Mouse (Mus musculus): ENCODE measurements around the gene Cep104. TPM values are rescaled to one million over a fixed set of nuclear protein-coding genes. Genes with fewer than 3 reads are reported as not detected.

Gene Cep104
- polyA plus RNA-seq, 1 experiment, result 19.1 TPM

DNA sequence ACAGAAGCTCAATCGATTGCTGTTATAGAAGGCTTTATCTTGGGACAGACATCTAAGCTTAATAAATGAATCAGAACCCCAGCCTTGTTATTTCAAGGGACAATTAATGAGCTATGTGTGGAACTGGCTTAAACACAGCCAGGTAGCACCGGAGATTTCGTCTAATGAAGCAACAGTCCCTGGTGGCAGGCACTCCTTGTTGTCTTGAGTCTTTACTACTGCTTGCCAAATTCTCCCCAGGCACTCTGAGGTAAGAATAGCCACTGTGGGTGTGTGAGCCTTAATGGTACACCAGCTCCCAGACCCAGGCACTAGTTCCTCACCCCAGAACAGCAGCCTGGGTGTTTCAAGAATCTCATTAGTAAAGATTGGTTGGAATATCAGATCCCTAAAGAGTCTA, 76.4 kb downstream of the Cep104 start:
- TF ChIP-seq POLR2A (IDR thresholded peaks at IDR 0.05; ENCODE audit: borderline replicate concordance, extremely low read depth, insufficient read depth, insufficient read length, poor library complexity, severe bottlenecking) (no peak), CTCF (IDR thresholded peaks at IDR 0.05; ENCODE audit: borderline replicate concordance, extremely low read depth, insufficient read depth, insufficient read length) (no peak)
- DNase-seq (ENCODE audit: low read depth), result no peak

DNA sequence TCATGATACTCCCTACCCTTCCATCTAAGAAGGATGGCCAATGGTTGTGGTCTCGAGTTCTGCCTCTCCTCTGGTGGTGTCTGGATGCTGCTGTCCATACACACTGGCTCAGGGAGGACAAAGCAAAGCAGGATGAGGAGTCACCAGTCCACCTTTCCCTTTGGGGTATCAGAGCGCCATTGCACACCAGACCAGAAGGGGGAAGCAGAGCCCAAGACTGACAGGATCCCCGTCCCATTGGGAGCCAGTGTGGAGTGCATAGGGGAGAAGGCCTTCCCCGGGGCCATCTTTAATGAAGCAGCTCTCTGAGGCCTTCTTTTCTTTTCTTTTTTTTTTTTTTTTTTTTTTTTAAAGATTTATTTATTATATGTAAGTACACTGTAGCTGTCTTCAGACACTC, 78.1 kb downstream of the Cep104 start:
- TF ChIP-seq POLR2A (IDR thresholded peaks at IDR 0.05; ENCODE audit: borderline replicate concordance, extremely low read depth, insufficient read depth, insufficient read length, poor library complexity, severe bottlenecking) (no peak), CTCF (IDR thresholded peaks at IDR 0.05; ENCODE audit: borderline replicate concordance, extremely low read depth, insufficient read depth, insufficient read length) (peak; percentile 40; the same call in 1 of the 2 replicates)
- DNase-seq (ENCODE audit: low read depth), result no peak

DNA sequence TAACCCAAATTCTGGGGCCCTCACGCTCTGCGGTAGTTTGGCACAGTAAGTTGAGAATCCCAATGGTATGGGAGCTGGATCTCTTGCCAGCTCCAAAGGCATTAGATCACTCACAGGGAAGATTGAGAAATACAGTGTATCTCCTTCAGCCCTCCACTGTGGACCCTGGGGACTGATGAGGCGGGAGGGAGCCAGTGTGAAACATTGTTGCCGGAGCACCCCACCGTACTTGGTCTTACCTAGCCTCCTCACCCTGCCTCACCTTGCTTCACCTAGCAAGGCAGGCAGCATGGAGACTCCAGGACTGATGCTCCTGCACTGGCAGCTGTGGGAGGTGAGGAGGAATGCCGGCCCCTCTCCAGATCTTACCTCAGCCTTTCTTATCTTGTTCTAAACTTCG, 80.5 kb downstream of the Cep104 start:
- TF ChIP-seq CTCF (IDR thresholded peaks at IDR 0.05; ENCODE audit: borderline replicate concordance, extremely low read depth, insufficient read depth, insufficient read length) (no peak), POLR2A (IDR thresholded peaks at IDR 0.05; ENCODE audit: borderline replicate concordance, extremely low read depth, insufficient read depth, insufficient read length, poor library complexity, severe bottlenecking) (no peak)

DNA sequence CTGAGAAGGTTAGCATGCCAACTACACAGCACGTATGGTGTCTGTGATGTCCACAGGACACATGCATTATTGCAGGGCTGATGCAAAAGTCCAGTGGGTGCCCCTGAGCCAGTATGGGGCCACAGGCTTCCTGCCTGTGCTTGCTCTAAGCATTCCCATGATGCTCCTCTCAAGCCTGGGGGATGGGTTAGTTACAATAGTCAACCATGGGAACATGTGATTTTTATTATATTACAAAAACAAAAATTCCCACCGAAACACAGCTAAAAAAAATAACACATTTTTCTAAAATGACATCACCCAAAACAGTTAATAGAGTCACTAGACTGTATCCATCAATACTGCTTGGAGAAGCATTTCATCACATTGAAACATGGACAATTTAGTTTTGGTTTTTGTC, 81.1 kb downstream of the Cep104 start:
- TF ChIP-seq POLR2A (IDR thresholded peaks at IDR 0.05; ENCODE audit: borderline replicate concordance, extremely low read depth, insufficient read depth, insufficient read length, poor library complexity, severe bottlenecking), result no peak
- no peak for TF ChIP-seq CTCF (IDR thresholded peaks at IDR 0.05; ENCODE audit: borderline replicate concordance, extremely low read depth, insufficient read depth, insufficient read length)
- no peak for DNase-seq (ENCODE audit: low read depth)

More for the DNA sequence above, 80.5 kb downstream of the Cep104 start:
- no peak for DNase-seq (ENCODE audit: low read depth)

DNA sequence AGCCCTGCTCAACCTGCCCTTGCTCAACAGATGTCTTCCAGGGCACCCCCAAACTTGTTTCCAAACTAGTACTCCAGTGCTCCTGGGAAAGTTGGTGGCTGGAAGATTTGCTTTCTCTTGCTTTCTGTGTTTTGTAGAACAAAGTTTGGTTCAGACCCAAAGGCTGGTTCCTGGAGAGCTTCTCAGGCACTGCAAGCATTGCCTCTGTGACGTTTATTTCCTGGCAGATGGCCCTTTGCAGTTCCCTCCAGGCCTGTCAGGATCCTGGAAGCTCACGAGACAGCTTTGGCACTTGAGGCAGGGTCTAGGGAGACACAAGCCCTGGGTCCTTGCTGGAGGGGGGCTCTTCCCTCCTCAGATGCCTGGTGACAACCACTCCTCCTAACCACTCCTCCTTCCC, 81.7 kb downstream of the Cep104 start:
- DNase-seq (ENCODE audit: low read depth), result peak; percentile 10
- TF ChIP-seq POLR2A (IDR thresholded peaks at IDR 0.05; ENCODE audit: borderline replicate concordance, extremely low read depth, insufficient read depth, insufficient read length, poor library complexity, severe bottlenecking), result no peak
- no peak for TF ChIP-seq CTCF (IDR thresholded peaks at IDR 0.05; ENCODE audit: borderline replicate concordance, extremely low read depth, insufficient read depth, insufficient read length)

DNA sequence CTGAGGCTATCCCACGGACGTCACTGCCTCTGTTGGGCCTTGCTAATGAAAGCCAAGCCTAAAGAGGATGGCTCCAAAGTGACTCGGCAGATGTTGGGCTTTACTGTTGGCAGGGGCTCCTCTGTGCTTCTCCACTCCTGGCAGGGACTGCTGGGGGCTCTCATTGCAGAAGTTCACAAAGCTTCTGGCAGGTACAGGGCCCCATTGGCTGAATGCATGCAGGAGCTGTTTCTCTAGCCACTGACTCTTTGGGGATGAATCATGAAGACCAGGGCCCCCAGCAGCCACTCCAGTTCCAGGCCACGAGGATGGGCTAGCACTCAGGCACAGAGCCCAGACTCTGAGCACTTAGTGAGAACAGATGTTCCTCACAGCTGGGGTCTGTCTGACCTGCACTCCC, 82.7 kb downstream of the Cep104 start:
- no peak for DNase-seq (ENCODE audit: low read depth)
- TF ChIP-seq POLR2A (IDR thresholded peaks at IDR 0.05; ENCODE audit: borderline replicate concordance, extremely low read depth, insufficient read depth, insufficient read length, poor library complexity, severe bottlenecking), result no peak
- no peak for TF ChIP-seq CTCF (IDR thresholded peaks at IDR 0.05; ENCODE audit: borderline replicate concordance, extremely low read depth, insufficient read depth, insufficient read length)

Other genes starting within 250 kb of the Cep104 start
- 40.0 and 49.1 TPM in 2 replicates for gene A430005L14Rik, start 18.0 kb upstream of the Cep104 start, polyA plus RNA-seq (2012; rRNA removed)
- 18.6 and 23.1 TPM in 2 replicates for gene Dffb, start 68 bp upstream of the Cep104 start, polyA plus RNA-seq (2012; rRNA removed)
- 69.7 and 72.3 TPM in 2 replicates for gene Lrrc47, start 36.5 kb downstream of the Cep104 start, polyA plus RNA-seq (2012; rRNA removed)
- 7.0 and 8.4 TPM in 2 replicates for gene Smim1, start 51.0 kb downstream of the Cep104 start, polyA plus RNA-seq (2012; rRNA removed)
- gene Ccdc27, start 67.5 kb downstream of the Cep104 start, polyA plus RNA-seq (2012; rRNA removed), result not detected in 2 replicates
- gene Trp73, start 165.0 kb downstream of the Cep104 start, polyA plus RNA-seq (2012; rRNA removed), result 3.0 and 3.6 TPM in 2 replicates
- gene Wrap73, start 167.2 kb downstream of the Cep104 start, polyA plus RNA-seq (2012; rRNA removed), result 42.5 and 64.5 TPM in 2 replicates
- gene Tprgl, start 185.5 kb downstream of the Cep104 start, polyA plus RNA-seq (2012; rRNA removed), result 139 and 147 TPM in 2 replicates
- 12.4 and 21.0 TPM in 2 replicates for gene Megf6, start 195.5 kb downstream of the Cep104 start, polyA plus RNA-seq (2012; rRNA removed)

All from brain, embryonic 14.5 days (tissue).